Mouse (Mus musculus): Measurements from ENCODE around the gene Rcc1. TPM values are rescaled to one million over a fixed set of nuclear protein-coding genes. Genes with fewer than 3 reads are reported as not detected.

The Rcc1 gene
- polyA plus RNA-seq, 1 experiment: 97.3 TPM

DNA sequence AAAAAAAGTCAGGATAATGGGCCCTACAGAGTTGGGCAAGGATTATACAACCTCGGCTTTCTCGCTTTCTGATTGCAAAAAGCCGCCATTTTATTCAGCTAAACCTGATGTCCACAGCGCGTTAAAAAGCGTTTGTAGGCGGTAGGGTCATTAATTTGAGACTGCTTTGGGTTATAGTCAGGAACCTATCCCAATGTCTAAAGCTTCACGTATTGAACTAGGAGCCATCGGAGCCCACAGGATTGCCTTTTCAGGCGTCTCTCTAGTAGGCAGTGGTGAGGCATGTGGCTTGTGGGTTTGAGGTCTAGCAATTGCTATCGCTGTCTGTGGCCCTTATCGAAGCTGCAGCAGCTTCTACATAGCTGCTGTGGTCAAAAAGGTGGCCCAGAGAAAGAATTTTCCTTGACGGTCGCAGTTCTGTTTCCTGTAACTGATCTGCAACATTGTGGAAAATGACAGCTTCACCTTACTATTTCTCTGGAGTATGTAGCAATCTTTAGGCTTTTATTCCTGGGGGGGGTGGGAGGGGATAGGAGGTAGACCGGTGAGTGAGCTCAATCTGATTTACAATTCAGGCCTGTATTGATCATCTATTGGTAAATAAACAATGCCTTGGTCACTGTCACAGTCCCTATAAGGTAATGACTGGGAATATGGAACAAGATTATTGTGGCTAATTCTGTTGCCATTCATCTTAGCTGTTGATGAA is 44.1 kb downstream of the Rcc1 start:
- TF ChIP-seq GATA1 (IDR thresholded peaks at IDR 0.05; ENCODE audit: low read length): peak; percentile 88

GRCm38 (mm10) chr4:132308437-132309139 is 44.8 kb downstream of the Rcc1 start:
- no peak for TF ChIP-seq GATA1 (IDR thresholded peaks at IDR 0.05; ENCODE audit: low read length)

DNA sequence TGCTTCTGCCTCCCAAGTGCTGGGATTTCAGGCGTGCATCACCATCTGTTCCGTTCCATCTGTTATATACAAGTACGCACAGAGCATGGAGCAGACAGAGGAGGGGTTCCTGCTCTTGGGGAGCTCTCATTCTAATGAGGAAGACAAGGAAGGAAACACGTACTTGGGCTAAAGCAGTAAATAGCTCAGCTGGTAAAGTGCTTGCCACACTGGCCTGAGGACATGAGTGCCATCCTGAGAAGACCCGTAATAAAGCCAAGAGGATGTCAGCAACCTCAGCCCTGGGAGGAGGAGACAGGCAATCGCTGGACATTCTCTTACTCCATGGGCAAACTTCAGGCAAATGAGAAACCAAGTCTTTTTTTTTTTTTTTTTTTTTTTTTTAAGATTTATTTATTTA is 47.4 kb downstream of the Rcc1 start:
- TF ChIP-seq GATA1 (IDR thresholded peaks at IDR 0.05; ENCODE audit: low read length): no peak

DNA sequence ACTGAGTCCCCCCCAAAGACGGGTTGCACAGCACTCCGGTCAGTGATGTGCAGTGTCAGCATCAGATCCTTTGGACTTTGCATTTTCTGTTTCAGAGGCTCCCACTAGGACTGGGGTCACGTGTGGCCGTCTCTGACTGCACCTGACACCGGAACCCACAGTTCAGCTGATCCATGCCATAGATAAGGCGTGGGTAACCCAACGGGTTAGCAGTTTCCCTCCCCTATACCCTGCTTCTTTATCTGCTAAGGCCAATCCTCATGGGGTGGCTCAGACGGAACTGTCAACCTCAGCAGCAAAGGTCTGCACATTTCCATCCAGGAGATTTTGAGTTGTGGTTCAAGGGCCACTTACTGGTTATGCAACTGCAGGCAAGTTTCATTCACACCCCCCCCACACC is 48.1 kb downstream of the Rcc1 start:
- TF ChIP-seq GATA1 (IDR thresholded peaks at IDR 0.05; ENCODE audit: low read length): no peak

GRCm38 (mm10) chr4:132302939-132303479 is 50.4 kb downstream of the Rcc1 start, which contains the start of gene Rab42:
Rab42 (minus strand) TSS chr4:132303385.
- TF ChIP-seq GATA1 (IDR thresholded peaks at IDR 0.05; ENCODE audit: low read length): no peak

GRCm38 (mm10) chr4:132301965-132302938 is 51.2 kb downstream of the Rcc1 start:
- no peak for TF ChIP-seq GATA1 (IDR thresholded peaks at IDR 0.05; ENCODE audit: low read length)

DNA sequence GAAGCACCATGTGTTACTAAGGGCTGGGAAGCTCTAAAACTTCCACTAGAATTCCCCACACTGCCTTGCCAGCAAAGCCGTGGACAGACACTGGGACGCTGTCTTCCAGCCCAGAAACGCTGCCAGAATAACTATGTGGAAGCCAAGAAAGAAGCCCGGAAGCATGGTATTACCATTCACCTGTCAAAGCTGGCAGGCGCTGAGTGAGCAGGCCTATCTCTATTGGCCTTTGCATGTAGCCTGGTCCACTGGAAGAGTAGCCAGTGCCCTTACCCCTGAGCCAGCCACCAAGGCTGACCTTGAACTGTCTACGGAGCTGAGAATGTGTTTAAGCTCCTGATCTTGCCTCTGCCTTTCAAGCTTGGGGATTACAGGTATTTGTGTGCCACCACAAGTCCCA is 51.9 kb downstream of the Rcc1 start:
- no peak for TF ChIP-seq GATA1 (IDR thresholded peaks at IDR 0.05; ENCODE audit: low read length)

GRCm38 (mm10) chr4:132299849-132300248 is 53.6 kb downstream of the Rcc1 start:
- TF ChIP-seq GATA1 (IDR thresholded peaks at IDR 0.05; ENCODE audit: low read length): no peak

- no peak for TF ChIP-seq GATA1 (IDR thresholded peaks at IDR 0.05; ENCODE audit: low read length)
These were observed 57.6 kb downstream of the Rcc1 start for GRCm38 (mm10) chr4:132295696-132296390.

DNA sequence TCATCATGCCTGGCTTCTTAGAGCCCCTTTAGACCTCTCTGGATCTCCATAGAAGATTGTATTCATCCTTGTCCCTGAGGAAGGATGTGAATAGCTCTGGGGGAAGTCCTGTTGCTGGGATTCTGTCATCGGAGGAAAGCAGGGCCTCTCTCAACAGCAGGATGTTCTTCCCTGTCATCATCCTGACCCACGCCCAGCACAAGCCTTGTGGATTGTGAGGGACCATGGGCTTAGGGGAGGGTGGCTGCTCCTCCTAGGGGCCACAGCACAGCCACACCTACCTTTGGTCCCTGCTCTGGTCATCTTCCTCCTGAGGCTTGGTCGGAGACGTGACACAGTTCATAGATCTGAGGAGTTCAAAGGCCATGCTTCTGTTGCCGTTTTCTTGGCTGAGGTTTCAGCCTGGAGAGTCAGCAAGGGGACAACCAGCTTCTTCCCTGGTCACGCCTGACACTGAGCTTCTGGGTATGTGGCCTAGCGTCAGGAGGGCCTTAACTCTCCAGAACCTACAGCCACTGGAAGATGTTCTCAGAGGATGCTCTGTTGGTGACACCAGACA is 59.6 kb downstream of the Rcc1 start:
- TF ChIP-seq GATA1 (IDR thresholded peaks at IDR 0.05; ENCODE audit: low read length): no peak

GRCm38 (mm10) chr4:132292988-132293387 is 60.4 kb downstream of the Rcc1 start:
- TF ChIP-seq GATA1 (IDR thresholded peaks at IDR 0.05; ENCODE audit: low read length): no peak

DNA sequence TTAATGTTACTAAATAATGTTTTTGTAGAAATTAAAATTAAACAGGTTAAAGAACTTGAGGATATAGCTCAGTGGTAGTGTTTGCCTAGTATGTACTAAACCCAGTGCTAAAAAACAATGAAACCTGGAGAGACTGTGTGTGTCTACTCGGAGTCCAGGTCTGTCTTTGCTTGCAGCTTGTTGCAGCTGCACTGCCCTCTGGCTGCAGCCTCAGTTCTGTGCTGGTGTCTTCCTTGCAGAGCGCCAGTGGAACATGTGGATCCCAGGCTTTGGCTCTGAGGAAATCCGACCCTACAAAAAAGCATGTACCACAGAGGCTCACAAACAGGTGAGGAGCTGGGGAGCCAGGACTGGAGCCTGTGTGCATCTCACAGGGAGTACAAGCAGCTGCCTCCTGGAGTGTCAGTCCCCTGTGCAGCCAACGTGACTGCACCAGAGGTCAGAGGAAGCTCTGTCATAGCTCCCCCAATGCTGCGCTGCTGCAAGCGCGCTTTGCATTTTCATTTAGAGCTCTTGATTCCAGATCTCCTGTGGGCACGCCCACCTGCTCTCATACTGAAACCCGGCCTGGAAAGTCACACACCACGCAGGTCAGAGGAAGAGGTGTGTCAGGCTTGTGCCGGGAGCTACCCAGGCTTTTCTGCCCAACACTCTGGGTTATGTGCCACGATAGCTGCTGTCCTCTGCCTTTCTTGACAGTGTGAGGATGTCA is 61.6 kb downstream of the Rcc1 start:
- no peak for TF ChIP-seq GATA1 (IDR thresholded peaks at IDR 0.05; ENCODE audit: low read length)

DNA sequence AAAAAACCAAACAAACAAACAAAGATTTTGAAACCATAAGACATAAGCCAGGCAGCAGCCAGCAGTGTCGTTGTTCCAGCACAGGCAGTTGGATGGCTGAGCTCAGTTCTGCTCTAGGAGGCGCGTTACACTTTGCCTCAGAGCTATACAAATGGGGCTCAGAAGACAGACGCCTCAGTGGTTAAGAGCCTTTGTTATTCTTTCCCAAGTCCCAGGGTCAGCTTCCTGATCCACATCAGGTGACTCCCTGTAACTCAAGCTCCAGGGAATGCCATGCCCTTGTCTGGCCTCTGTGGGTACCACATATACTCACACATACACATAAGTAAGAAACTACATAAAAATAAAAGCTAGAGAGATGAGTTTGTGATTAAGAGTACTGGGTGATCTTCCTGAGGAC is 62.3 kb downstream of the Rcc1 start:
- no peak for TF ChIP-seq GATA1 (IDR thresholded peaks at IDR 0.05; ENCODE audit: low read length)

Other genes with a start within 250 kb of the Rcc1 start
- gene Oprd1, start 209.1 kb downstream of the Rcc1 start, polyA plus RNA-seq (2012): not detected in 2 replicates
- gene Ythdf2, start 141.3 kb downstream of the Rcc1 start, polyA plus RNA-seq (2012): 70.3 and 81.0 TPM in 2 replicates
- 10.3 and 20.1 TPM in 2 replicates for gene Gmeb1, start 92.0 kb downstream of the Rcc1 start, polyA plus RNA-seq (2012)
- gene Taf12, start 79.2 kb downstream of the Rcc1 start, polyA plus RNA-seq (2012): 5.8 and 22.4 TPM in 2 replicates
- 0.55 and 0.68 TPM in 2 replicates for gene Rab42, start 50.2 kb downstream of the Rcc1 start, polyA plus RNA-seq (2012)
- 54.1 and 103 TPM in 2 replicates for gene Trnau1ap, start 24.1 kb downstream of the Rcc1 start, polyA plus RNA-seq (2012)
- 17.5 and 22.6 TPM in 2 replicates for gene Phactr4, start 68.9 kb upstream of the Rcc1 start, polyA plus RNA-seq (2012)
- 7.3 and 9.1 TPM in 2 replicates for gene Med18, start 110.3 kb upstream of the Rcc1 start, polyA plus RNA-seq (2012)
- 21.3 and 24.4 TPM in 2 replicates for gene Sesn2, start 156.9 kb upstream of the Rcc1 start, polyA plus RNA-seq (2012)
- gene Atpif1, start 180.1 kb upstream of the Rcc1 start, polyA plus RNA-seq (2012): 178 and 267 TPM in 2 replicates
- gene Dnajc8, start 181.9 kb upstream of the Rcc1 start, polyA plus RNA-seq (2012): 73.7 and 340 TPM in 2 replicates
- not detected in 2 replicates for gene Ptafr, start 210.5 kb upstream of the Rcc1 start, polyA plus RNA-seq (2012)